Mouse (Mus musculus): Measurements from ENCODE around the gene Uap1l1.
A peak's percentile ranks its signal among the peaks of the same experiment; 100 is the strongest.
"Not testable (repeated sequence)": the region's sequence is repeated elsewhere in the genome, so short reads cannot be mapped to it uniquely, and the experiment has no call there.

The Uap1l1 gene

GRCm38 (mm10) chr2:25365091-25365761, at the start of gene Uap1l1:
Uap1l1 (minus strand) TSS chr2:25365682.
- DNase-seq, result peak; percentile 87 to 92

GRCm38 (mm10) chr2:25413436-25413835, 48.0 kb upstream of the Uap1l1 start:
- not testable (repeated sequence) for DNase-seq

- no peak for DNase-seq
These were observed 43.4 kb upstream of the Uap1l1 start for GRCm38 (mm10) chr2:25408908-25409307.

GRCm38 (mm10) chr2:25403994-25404393, 38.5 kb upstream of the Uap1l1 start:
- no peak for DNase-seq

- peak; percentile 76 to 85 for DNase-seq
These were observed 37.6 kb upstream of the Uap1l1 start for GRCm38 (mm10) chr2:25402972-25403601.

GRCm38 (mm10) chr2:25402377-25402971, 37.0 kb upstream of the Uap1l1 start:
- DNase-seq, result peak; percentile 95 to 96

- peak; percentile 65 to 76 for DNase-seq
These were observed 35.3 kb upstream of the Uap1l1 start for GRCm38 (mm10) chr2:25400764-25401163.

GRCm38 (mm10) chr2:25400291-25400690, 34.8 kb upstream of the Uap1l1 start:
- DNase-seq, result no peak

GRCm38 (mm10) chr2:25399051-25399450, 33.6 kb upstream of the Uap1l1 start, which contains the start of gene Npdc1:
Npdc1 (plus strand) TSS chr2:25399351.
- no peak for DNase-seq

- no peak for DNase-seq
These were observed 32.6 kb upstream of the Uap1l1 start for GRCm38 (mm10) chr2:25398065-25398464.

GRCm38 (mm10) chr2:25397010-25397409, 31.5 kb upstream of the Uap1l1 start:
- no peak for DNase-seq

- no peak for DNase-seq
These were observed 31.1 kb upstream of the Uap1l1 start for GRCm38 (mm10) chr2:25396597-25396983.

GRCm38 (mm10) chr2:25395721-25396596, 30.5 kb upstream of the Uap1l1 start, which contains the start of gene Entpd2:
Entpd2 (plus strand) TSS chr2:25395874.
- DNase-seq, result peak; percentile 66 to 79

GRCm38 (mm10) chr2:25394281-25395221, 29.1 kb upstream of the Uap1l1 start:
- peak; percentile 55 to 65 for DNase-seq

- no peak for DNase-seq
These were observed 25.8 kb upstream of the Uap1l1 start for GRCm38 (mm10) chr2:25391266-25391665.

GRCm38 (mm10) chr2:25384492-25384891, 19.0 kb upstream of the Uap1l1 start:
- DNase-seq, result no peak

- DNase-seq, result peak; percentile 73 to 78
These were observed 11.1 kb upstream of the Uap1l1 start for GRCm38 (mm10) chr2:25376589-25376988.

GRCm38 (mm10) chr2:25373431-25373830, 7.9 kb upstream of the Uap1l1 start:
- no peak for DNase-seq

GRCm38 (mm10) chr2:25372644-25373391, 7.3 kb upstream of the Uap1l1 start:
- no peak for DNase-seq

- DNase-seq, result peak; percentile 85 to 92
These were observed 6.5 kb upstream of the Uap1l1 start, which contains the start of gene Sapcd2 for GRCm38 (mm10) chr2:25371764-25372643. Sapcd2 (plus strand) TSS chr2:25372321.
